Mouse (Mus musculus) c-Kit-positive CD71-negative TER-119-negative erythroid progenitor cells, embryonic 14.5 days (primary cell): Measurements from ENCODE around the gene Lpgat1.

Source experiments
- DNase-seq: peaks from one replicate; pipeline ENCODE4 v3.0.0-alpha.2; 2013; ENCODE audit warnings: low read depth

Lpgat1 gene

GRCm38 (mm10) chr1:191806740-191807139 lies 89.1 kb downstream of the Lpgat1 start:
- DNase-seq, result no peak

GRCm38 (mm10) chr1:191807979-191808378 lies 90.3 kb downstream of the Lpgat1 start:
- DNase-seq, result no peak

GRCm38 (mm10) chr1:191808688-191809223 lies 91.1 kb downstream of the Lpgat1 start:
- DNase-seq, result no peak

GRCm38 (mm10) chr1:191811774-191812173 lies 94.1 kb downstream of the Lpgat1 start:
- DNase-seq, result no peak

- DNase-seq, result no peak
Observed at GRCm38 (mm10) chr1:191812949-191813691, 95.5 kb downstream of the Lpgat1 start.

GRCm38 (mm10) chr1:191814240-191814639 lies 96.6 kb downstream of the Lpgat1 start:
- DNase-seq, result no peak

- DNase-seq, result no peak
Observed at GRCm38 (mm10) chr1:191814935-191815334, 97.3 kb downstream of the Lpgat1 start.

- DNase-seq, result no peak
Observed at GRCm38 (mm10) chr1:191816596-191816995, 99.0 kb downstream of the Lpgat1 start.

GRCm38 (mm10) chr1:191817418-191818144 lies 99.9 kb downstream of the Lpgat1 start:
- peak; percentile 84 for DNase-seq

- no peak for DNase-seq
Observed at GRCm38 (mm10) chr1:191818145-191818631, 100.6 kb downstream of the Lpgat1 start.

- DNase-seq, result no peak
Observed at GRCm38 (mm10) chr1:191819026-191819425, 101.4 kb downstream of the Lpgat1 start.

- DNase-seq, result no peak
Observed at GRCm38 (mm10) chr1:191820951-191821325, 103.3 kb downstream of the Lpgat1 start.

GRCm38 (mm10) chr1:191821326-191822091 lies 103.9 kb downstream of the Lpgat1 start, which contains the start of gene Nek2:
Nek2 (plus strand) TSS chr1:191821444.
- DNase-seq, result peak; percentile 94

- no peak for DNase-seq
Observed at GRCm38 (mm10) chr1:191829124-191829523, 111.5 kb downstream of the Lpgat1 start.

- DNase-seq, result no peak
Observed at GRCm38 (mm10) chr1:191833396-191833795, 115.8 kb downstream of the Lpgat1 start.
